Mouse (Mus musculus): ENCODE data around the gene Bcat1. TPM values are rescaled to one million over a fixed set of nuclear protein-coding genes. Genes with fewer than 3 reads are reported as not detected.
A peak's percentile ranks its signal among the peaks of the same experiment; 100 is the strongest.

The Bcat1 gene
- polyA plus RNA-seq, 1 experiment from 2014 or later, result 0.44 TPM

GRCm38 (mm10) chr6:145040732-145041131 lies 35.3 kb downstream of the Bcat1 start:
- TF ChIP-seq CTCF (IDR thresholded peaks at IDR 0.05) (no peak), EP300 (IDR thresholded peaks at IDR 0.05) (no peak)
- DNase-seq (ENCODE audit: low spot score) (no peak), ATAC-seq (no peak)
- Histone ChIP-seq H3K4me1 (ENCODE audit: insufficient read depth, low read depth, low read length) (no peaks in the 10 kb centered on the region), H3K36me3 (ENCODE audit: insufficient read depth, low read length) (no peaks in the 10 kb centered on the region), H3K27me3 (replicated peaks; ENCODE audit: insufficient read depth, low read length) (no peaks in the 10 kb centered on the region), H3K4me3 (ENCODE audit: low read depth, low read length) (no peak overlapping the region), H3K27ac (ENCODE audit: low read length) (no peak overlapping the region), H3K4me2 (replicated peaks; ENCODE audit: low read depth, low read length) (no peak overlapping the region), H3K9ac (replicated peaks; ENCODE audit: low read depth) (no peak overlapping the region), H3K9me3 (ENCODE audit: low read length) (no peaks in the 10 kb centered on the region)
- WGBS, result 31% methylated on average over 7 of the region's 7 CpGs

- TF ChIP-seq EP300 (IDR thresholded peaks at IDR 0.05), result no peak
- no peak for TF ChIP-seq CTCF (IDR thresholded peaks at IDR 0.05)
- no peak for DNase-seq (ENCODE audit: low spot score)
- H3K36me3 ChIP-seq (ENCODE audit: insufficient read depth, low read length), result no peaks in the 10 kb centered on the region
- 50% methylated on average over 1 of the region's 1 CpGs for WGBS
- no peak overlapping the region for H3K27ac ChIP-seq (ENCODE audit: low read length)
- no peaks in the 10 kb centered on the region for H3K9me3 ChIP-seq (ENCODE audit: low read length)
- H3K4me1 ChIP-seq (ENCODE audit: insufficient read depth, low read depth, low read length), result no peaks in the 10 kb centered on the region
- no peak overlapping the region for H3K4me3 ChIP-seq (ENCODE audit: low read depth, low read length)
- no peak overlapping the region for H3K4me2 ChIP-seq (replicated peaks; ENCODE audit: low read depth, low read length)
- H3K27me3 ChIP-seq (replicated peaks; ENCODE audit: insufficient read depth, low read length), result no peaks in the 10 kb centered on the region
- no peak overlapping the region for H3K9ac ChIP-seq (replicated peaks; ENCODE audit: low read depth)
- ATAC-seq, result no peak
Measured at GRCm38 (mm10) chr6:145037626-145038025, 38.4 kb downstream of the Bcat1 start.

GRCm38 (mm10) chr6:145035412-145035811 lies 40.6 kb downstream of the Bcat1 start:
- H3K4me3 ChIP-seq (ENCODE audit: low read depth, low read length), result no peak overlapping the region
- ATAC-seq (no peak), DNase-seq (ENCODE audit: low spot score) (no peak)
- H3K36me3 ChIP-seq (ENCODE audit: insufficient read depth, low read length), result no peaks in the 10 kb centered on the region
- H3K4me1 ChIP-seq (ENCODE audit: insufficient read depth, low read depth, low read length), result no peaks in the 10 kb centered on the region
- WGBS, result 92% methylated on average over 9 of the region's 9 CpGs
- no peak overlapping the region for H3K4me2 ChIP-seq (replicated peaks; ENCODE audit: low read depth, low read length)
- no peak overlapping the region for H3K9ac ChIP-seq (replicated peaks; ENCODE audit: low read depth)
- no peaks in the 10 kb centered on the region for H3K27me3 ChIP-seq (replicated peaks; ENCODE audit: insufficient read depth, low read length)
- H3K9me3 ChIP-seq (ENCODE audit: low read length), result no peaks in the 10 kb centered on the region
- TF ChIP-seq EP300 (IDR thresholded peaks at IDR 0.05), result no peak
- no peak for TF ChIP-seq CTCF (IDR thresholded peaks at IDR 0.05)
- H3K27ac ChIP-seq (ENCODE audit: low read length), result no peak overlapping the region

GRCm38 (mm10) chr6:145030587-145030986 lies 45.4 kb downstream of the Bcat1 start:
- Histone ChIP-seq H3K27ac (ENCODE audit: low read length) (no peak overlapping the region), H3K9ac (replicated peaks; ENCODE audit: low read depth) (no peak overlapping the region), H3K4me1 (ENCODE audit: insufficient read depth, low read depth, low read length) (no peaks in the 10 kb centered on the region), H3K4me2 (replicated peaks; ENCODE audit: low read depth, low read length) (no peak overlapping the region), H3K9me3 (ENCODE audit: low read length) (no peaks in the 10 kb centered on the region), H3K27me3 (replicated peaks; ENCODE audit: insufficient read depth, low read length) (no peaks in the 10 kb centered on the region), H3K36me3 (ENCODE audit: insufficient read depth, low read length) (no peaks in the 10 kb centered on the region), H3K4me3 (ENCODE audit: low read depth, low read length) (no peak overlapping the region)
- ATAC-seq (no peak), DNase-seq (ENCODE audit: low spot score) (no peak)
- whole genome bisulfite sequencing, result 71% methylated on average over 9 of the region's 9 CpGs
- no peak for TF ChIP-seq EP300 (IDR thresholded peaks at IDR 0.05)
- TF ChIP-seq CTCF (IDR thresholded peaks at IDR 0.05), result no peak

GRCm38 (mm10) chr6:145023990-145024389 lies 52.0 kb downstream of the Bcat1 start:
- no peaks in the 10 kb centered on the region for H3K27me3 ChIP-seq (replicated peaks; ENCODE audit: insufficient read depth, low read length)
- H3K27ac ChIP-seq (ENCODE audit: low read length), result no peak overlapping the region
- WGBS, result 83% methylated on average over 8 of the region's 8 CpGs
- H3K9me3 ChIP-seq (ENCODE audit: low read length), result no peaks in the 10 kb centered on the region
- TF ChIP-seq EP300 (IDR thresholded peaks at IDR 0.05), result no peak
- no peak for TF ChIP-seq CTCF (IDR thresholded peaks at IDR 0.05)
- H3K36me3 ChIP-seq (ENCODE audit: insufficient read depth, low read length), result no peaks in the 10 kb centered on the region
- DNase-seq (ENCODE audit: low spot score), result no peak
- no peak overlapping the region for H3K4me2 ChIP-seq (replicated peaks; ENCODE audit: low read depth, low read length)
- H3K9ac ChIP-seq (replicated peaks; ENCODE audit: low read depth), result no peak overlapping the region
- ATAC-seq, result no peak
- no peak overlapping the region for H3K4me3 ChIP-seq (ENCODE audit: low read depth, low read length)
- H3K4me1 ChIP-seq (ENCODE audit: insufficient read depth, low read depth, low read length), result no peaks in the 10 kb centered on the region

GRCm38 (mm10) chr6:145022966-145023725 lies 52.8 kb downstream of the Bcat1 start:
- ATAC-seq (no peak), DNase-seq (ENCODE audit: low spot score) (peak; percentile 27)

More at GRCm38 (mm10) chr6:145022966-145023725, 52.8 kb downstream of the Bcat1 start:
- no peak for TF ChIP-seq EP300 (IDR thresholded peaks at IDR 0.05)
- peak; percentile 70 for TF ChIP-seq CTCF (IDR thresholded peaks at IDR 0.05)
- Histone ChIP-seq H3K9ac (replicated peaks; ENCODE audit: low read depth) (no peak overlapping the region), H3K4me2 (replicated peaks; ENCODE audit: low read depth, low read length) (no peak overlapping the region), H3K4me3 (ENCODE audit: low read depth, low read length) (no peak overlapping the region), H3K27ac (ENCODE audit: low read length) (no peak overlapping the region), H3K36me3 (ENCODE audit: insufficient read depth, low read length) (no peaks in the 10 kb centered on the region), H3K9me3 (ENCODE audit: low read length) (no peaks in the 10 kb centered on the region), H3K4me1 (ENCODE audit: insufficient read depth, low read depth, low read length) (no peaks in the 10 kb centered on the region), H3K27me3 (replicated peaks; ENCODE audit: insufficient read depth, low read length) (no peaks in the 10 kb centered on the region)
- WGBS, result 79% methylated on average over 14 of the region's 14 CpGs
